Mouse (Mus musculus): ENCODE measurements around the gene Tbc1d22a.

Tbc1d22a gene

DNA sequence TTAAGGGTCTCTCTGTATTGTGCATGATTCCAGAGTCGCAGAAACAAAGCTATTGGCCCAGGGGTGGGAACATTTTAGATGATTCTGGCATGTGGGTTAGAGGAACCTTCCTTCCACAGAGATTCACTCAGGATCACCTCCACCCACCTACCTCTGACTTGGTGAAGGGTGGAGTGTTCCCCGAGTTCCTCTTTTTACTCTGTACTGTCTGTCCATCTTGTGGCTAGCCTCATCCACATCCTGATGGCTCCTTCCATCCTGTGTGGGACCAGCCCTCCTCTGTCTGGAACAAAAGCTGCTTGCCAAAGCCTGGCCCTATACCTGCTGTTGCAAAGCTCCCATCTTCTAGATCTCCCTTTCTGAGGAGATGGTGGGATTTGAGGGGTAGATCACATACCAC is 71.0 kb downstream of the Tbc1d22a start:
- no peak for DNase-seq

DNA sequence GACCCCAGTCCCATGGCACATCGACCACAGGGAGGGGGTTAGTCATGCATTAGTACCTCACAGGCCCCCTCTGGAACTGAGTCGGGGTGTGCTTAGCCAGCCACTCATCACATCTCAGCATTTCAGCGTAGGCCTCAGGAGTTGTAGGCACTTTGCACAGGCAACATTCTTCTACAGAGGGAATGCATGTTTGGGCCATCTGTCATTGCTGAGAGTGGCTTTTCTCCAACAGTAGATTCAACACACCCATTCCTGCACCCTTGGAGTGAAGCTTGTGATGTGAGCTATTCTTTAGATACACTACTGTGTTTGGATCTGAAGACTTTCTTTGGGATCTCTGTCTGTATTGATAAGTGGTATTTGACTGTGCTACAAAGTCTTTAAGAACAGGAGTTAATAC is 75.8 kb downstream of the Tbc1d22a start:
- peak; percentile 39 to 43 for DNase-seq

DNA sequence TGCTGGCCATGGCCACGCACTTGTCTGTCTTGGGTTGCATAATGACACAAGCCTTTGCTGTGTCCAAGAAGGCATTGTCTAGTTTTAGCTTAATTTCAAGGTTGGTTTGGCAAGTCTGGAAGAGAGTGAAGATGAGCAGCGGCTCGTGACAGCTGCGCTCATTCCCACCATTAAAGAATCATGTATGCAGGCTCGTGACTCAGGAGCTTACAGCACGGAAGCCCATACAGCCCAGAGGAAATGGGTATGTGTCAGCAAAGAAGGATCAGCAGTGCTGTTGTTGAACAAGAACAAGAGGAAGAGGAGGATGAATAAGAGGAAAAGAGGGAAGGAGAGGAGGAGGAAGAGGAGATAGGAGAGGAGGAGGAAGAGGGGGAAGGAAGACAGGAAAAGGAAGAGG is 78.0 kb downstream of the Tbc1d22a start:
- DNase-seq = no peak

DNA sequence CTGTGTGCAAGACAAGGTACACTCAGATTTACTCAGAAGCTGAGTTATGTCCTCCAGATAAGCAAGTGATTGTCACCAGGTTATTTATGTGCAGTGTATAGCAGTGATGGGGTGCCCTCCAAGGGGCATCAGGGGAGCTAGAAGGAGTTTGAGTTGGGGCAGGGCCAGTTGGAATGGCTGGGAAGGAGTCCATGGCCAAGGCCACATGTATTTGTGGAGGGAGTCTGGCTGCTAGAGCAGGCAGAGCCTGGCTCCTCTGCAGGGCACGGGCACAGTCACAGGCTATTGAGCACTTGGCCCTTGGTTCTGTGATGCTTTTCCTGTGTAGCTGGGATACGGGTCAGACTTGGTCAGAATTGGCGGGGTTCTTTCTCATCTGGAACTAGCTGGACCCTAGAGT is 80.2 kb downstream of the Tbc1d22a start:
- DNase-seq = no peak

DNA sequence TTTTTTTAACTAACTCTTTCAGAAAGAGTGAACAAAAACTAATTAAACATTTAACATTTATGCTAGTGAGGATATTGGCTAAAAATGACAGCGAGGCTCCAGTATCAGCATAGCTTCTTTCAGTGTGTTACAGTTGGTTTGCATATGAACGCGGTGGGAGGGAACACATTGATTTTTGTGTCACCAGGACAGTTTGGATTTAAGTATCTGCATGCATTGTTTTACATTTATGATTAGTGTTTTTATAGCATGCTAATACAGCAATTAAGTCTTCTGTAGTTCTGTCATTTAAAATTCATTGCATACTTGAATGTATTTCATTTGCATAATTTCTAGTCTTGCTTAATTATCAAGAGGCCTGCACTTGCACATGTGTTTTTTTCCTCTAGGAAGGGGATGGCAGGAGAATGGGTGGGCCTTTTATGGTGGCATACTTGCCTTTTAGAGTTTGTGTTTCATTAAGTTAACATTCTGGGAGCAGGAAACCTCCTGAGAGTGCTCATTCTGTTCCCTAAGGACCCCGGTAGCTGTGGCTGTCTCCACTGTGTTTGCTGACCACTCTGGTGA is 81.5 kb downstream of the Tbc1d22a start:
- DNase-seq = no peak

DNA sequence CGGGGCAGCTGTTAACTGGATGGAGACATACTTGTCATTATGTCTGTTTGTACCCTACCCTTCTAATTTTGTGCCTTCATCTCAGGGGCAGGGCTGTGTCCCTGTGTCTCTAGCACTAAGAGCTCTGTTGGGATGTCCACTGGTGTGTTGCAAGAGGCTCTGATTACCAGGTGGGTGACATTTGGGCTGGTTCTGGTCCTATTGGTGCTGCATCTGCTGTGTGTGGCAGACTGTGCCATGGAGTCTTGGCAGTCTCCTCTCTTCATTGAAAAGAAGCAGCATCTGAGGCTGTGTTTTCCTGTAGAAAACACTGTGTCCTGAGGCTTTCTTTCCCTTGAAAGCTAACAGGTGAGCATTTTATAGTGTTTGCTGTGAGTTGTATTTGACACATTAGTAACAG is 83.0 kb downstream of the Tbc1d22a start:
- DNase-seq = peak; percentile 47 to 58

DNA sequence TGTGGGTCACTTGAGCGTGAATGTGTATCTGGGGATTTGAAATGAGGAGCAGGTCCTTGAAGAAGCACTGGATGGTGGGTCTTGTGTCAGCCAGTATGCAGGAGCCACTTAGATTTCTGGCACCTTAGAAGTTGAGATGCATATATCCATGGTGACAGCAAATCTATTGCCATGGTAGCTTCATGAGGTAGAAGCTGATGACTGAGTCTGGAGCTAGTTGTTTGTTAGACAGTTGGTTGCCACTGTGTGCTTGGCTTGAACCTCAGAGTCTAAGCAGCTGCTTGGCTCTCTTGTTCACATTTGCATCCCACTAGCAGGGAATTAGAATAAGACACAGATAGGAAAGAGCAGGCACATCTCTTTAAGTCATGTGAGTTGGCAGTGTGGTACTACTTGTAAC is 89.6 kb downstream of the Tbc1d22a start:
- no peak for DNase-seq

DNA sequence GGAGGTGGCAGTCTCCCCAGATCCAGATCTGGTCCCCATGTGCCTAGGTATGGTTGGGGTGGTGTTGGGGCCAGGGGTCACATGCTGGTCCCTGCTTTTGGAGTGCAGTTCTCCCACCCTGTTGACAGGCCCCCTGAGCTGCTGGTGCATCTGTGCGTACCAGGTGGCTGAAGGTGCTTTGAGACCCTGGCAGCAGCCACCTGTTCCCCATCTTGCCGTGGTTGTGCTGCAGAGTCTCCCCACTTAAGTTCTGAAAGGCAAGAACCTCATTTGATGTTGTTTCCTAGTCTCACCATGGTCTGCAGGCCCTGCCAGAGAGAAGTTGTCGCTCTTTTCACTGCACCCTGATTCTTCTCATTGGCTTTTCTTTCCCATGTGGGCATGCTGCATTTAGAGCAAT is 90.6 kb downstream of the Tbc1d22a start:
- DNase-seq = no peak

DNA sequence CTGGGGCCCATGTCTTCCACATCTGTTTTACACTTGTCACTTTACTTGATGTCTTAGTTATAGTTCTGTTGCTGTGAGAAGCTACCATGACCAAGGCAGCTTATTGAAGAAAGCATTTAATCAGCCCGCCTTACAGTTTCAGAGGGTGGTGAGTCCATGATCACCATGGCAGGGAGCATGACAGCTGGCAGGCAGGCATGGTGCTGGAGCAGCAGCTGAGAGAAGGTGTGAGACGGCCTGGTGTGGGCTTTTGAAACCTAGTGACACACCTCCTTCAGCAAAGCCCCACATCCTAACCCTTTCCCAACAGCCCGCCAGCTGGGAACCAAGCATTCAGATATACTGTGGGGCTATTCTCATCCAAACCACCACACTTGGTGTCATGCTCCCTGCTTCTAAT is 91.0 kb downstream of the Tbc1d22a start:
- no peak for DNase-seq

DNA sequence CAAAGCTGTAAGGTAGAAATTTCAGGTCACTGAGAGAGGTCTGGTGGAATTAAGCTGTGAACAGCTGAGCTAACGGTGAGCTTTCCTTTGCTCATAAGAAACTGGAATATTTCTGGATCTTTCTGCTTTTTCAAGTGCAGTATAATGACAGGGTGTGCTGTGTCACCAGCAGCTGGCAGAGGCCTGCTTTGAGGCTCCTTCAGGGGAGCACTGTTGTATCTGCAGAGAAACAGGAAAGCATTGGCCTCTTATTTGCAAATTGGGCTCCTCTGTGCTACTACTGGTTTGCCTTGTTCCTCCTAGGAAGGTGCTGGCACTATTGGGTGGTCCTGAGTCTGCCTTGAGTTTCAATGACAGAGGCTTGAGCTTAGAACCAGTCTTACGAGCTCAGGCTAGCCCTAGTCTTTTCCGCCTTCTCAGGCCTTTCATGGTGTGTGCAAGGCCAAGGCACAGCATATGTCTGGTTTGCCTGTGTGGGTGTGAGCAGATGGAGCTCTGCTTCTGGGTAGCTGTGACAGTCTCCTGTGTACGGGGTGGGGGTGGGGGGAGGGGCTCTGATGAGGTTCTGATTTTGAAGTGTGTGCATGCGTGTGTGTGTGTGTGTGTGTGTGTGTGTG is 95.1 kb downstream of the Tbc1d22a start:
- DNase-seq = peak; percentile 44 to 53

DNA sequence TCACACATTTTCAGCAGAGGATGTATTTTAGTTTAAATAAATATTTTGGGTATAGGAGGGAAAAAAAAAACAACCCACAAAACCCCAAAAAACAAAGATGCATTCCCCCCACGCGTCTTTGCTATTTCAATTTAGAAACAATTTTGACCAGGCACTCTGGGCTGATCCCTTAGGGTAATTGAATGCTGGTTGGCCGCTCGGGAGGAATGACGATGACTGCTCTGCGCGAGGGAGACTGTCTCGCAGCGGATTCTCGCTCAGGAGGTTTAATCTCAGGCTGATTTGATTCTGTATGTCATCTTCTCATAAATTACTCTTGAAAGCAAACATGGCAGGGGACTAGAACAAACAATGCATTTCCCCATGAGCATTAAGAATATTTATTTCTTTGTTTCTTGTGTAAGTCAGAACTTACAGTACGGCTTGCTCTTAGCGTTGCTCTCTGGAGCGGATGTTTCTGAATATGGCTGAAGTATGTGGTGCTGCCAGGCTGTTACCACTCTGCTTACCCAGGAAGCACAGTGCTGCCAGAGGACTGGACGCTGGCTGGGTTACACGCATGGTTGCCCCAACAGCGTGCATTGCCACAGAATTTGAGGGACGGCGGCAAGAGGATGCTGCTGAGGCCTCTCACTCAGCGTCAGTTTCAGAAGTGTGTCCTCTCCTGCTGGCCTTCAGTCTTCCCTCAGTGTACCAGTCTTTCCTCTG is 106.7 kb downstream of the Tbc1d22a start:
- DNase-seq = no peak

DNA sequence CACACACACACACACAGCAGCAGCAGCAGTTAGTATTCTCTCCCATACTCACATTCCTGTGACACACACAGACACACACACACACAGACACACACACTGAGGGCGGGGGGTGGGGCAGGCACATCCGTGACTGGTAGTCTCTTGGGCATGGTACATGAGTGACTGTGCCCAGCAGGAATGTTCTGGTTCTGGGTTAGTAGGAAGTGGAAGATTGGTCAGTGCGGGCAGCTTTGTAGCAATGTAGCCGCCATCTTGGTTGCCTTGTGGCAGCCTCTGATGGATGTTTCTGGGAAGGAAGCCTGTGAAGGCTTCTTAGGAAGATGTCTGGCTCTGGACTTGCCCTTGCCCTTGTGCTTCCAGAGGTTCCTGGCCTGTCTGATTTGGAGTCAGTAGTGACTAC is 112.1 kb downstream of the Tbc1d22a start:
- DNase-seq = no peak

DNA sequence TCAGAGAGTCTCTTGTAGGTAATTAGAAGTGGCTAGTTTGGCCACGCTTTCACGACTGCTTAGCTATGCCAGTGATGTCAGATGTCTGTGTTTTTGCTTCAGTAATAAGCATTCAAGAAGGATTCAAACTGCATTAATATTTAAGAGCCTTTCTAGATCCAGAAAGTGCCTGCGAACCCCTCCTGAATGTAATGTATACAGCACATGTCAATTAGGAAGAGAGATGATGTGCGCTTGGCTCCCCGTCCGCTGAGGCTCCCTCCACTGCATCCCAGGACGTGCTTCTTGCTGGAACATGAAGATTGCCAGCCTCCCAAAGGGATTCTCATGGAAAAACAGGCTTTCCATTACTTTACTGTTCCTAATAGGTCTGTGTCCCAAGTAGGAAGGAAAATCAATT is 115.7 kb downstream of the Tbc1d22a start:
- DNase-seq = no peak

DNA sequence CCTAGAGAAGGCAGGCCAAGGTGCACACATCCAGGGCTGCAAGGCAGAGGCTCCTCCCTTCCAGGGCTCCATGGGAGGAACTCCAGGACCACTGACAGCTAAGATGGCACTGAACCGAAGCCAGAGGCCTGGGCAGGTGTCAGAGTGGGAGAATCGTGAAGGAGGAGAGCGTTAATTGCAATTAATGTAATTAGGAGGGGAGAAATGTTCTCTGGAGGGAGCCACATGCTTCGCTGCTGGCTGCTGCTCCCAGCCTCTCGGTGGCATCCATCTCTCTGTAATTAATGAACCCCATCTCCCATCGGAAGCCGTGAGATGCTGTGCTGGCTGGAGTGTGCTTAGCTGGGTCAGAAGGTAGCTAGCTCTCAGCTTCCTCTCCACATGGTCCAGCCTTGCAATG is 116.2 kb downstream of the Tbc1d22a start:
- no peak for DNase-seq

DNA sequence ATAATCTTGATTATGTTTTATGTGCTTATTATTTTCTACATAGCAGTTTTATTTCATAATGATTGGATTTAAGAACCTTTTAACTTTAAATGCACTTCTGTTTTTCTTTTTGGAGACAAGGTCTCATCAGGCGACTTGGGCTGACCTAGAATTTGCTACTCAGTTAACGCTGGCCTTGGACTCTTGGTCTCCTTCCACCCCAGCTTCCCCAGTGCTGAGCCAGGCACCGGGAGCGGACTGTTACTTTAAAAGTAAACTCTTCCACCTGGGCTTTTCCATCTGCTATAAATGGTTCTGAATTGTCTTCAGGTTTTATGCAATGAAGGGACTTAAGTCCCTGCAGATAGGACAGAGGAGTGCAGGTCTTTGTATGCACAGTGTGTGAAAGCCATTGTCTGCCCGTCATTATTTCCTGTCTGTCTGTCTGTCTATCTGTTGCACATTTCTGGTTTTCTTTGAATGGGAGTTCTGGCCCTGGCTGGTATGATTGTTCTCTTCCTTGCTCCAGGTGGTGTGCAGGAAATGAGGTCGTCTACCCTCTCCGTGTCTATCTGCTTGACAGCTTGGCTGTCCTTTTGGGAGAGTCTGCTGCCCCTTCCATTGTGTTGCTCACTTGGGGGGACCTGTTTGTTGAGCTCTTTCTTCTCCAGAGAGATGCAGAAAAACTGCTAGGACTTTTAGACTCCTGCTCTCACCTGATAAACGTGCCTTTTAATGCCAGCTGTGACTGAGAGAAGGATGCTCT is 117.4 kb downstream of the Tbc1d22a start:
- peak in 1 of 2 experiments; percentile 13 for DNase-seq

DNA sequence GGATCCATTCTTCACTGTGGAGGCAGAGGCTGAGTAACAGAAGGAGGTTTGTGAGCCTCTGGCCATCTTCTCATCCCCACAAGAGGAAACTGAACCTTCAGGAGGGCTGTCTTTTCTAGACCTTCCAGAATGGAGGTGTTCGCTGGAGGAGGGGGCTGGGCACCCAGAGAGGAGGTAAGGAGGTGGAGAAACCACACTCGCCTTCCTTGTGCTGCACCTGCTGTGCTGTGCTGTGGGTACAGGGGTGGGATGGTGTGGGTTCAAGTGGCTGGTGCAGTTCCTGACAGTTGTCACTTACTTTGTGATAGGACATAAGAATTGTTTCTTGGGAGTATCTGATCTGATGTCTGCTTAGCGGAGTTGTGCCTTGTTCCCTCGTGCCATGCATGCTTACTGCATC is 118.9 kb downstream of the Tbc1d22a start:
- no peak for DNase-seq

DNA sequence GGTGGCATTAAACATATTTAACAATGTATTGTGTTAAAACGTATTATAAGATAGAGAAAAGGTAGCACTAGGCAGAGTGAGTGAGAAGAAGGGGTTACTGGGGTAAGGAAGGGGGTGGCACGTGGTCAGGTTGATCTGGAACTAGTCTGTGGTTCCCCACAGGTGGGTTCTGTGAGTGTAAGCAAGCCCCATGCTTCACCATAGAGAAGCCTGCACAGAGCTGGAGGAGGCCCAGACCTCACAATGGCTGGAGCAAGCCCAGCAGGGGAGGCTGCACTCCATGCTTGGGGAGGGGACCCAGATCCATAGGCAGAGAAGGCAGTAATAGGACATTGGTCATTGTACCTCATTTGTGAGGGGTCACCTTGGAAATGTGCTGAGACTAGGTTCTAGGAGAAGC is 119.3 kb downstream of the Tbc1d22a start:
- no peak for DNase-seq

DNA sequence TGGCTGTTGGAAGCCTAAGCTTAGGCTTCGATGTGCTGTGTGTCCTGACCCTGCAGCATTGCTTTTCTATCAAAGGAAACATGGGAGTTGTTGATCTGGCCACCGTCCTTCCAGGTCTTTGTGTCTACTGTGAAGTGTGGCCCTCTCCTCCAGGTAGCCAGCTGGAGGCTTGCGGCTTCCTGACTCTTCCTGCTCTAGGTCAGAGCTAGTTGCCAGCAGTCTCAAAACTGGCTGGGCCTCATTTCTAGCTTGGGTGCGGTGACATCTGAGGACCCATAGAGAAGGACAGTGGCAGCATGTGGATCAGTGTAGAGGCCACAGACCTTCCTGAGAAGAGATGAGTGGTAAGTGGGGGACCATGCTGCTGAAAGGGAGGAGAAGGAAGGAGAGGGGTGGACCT is 120.0 kb downstream of the Tbc1d22a start:
- DNase-seq = no peak

DNA sequence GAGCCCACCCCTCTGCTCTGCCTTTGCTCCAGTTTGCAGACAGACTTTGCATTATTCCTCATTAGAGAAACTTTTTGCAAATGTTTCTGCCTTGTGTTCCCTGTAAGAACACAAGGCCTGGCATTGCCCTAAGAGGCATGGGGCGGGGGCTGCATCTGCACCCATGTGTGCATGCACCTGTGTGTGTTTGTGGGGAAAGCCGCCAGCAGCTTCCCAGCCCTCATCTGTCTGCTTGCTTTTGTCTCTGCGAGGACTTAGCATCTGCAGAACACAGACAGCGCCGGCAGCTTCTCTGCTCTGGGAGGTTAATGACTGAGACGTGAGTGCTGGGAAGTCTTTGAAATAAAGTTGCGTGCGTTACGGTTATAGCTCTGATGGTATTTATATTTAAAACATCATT is 120.5 kb downstream of the Tbc1d22a start:
- DNase-seq = no peak

DNA sequence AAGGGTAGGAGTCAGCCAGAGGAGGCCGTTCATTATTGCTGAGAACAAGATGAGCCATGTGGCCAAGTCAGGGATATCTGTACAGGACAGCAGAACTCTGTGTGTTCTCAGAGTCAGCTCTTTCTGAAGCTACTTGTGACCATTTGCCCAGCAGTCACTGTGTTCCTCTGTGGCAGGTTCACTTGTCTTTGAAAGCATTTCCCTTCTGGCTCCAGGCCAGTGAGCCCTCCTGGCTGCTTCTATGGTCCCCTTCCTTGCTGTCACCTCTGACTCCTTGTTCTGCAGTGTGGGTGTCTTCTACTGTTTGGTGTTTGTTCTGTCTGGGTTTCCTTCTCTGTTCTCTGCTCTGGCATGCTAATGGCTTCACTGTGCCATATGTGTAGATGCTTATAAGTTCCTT is 121.5 kb downstream of the Tbc1d22a start:
- DNase-seq = no peak

DNA sequence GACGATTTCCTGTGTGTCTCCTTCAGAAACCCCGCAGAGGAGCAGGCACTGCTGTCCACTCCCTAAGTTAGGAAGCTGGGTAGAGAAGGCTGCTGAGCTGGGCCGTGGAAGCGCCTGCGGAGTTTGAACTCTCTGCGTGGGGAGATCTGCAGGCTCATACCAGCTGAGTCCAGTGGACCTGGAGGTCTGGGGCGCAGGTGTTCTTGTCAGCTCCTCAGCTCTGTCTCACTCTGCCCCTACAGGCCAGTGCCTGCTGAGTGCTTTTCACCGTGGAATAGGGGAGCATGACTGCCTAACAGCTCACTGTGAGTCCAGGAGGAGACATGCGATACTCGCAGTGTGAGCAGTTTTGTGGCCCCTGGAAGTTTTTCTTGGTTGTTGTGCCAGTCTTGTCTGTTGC is 123.5 kb downstream of the Tbc1d22a start:
- DNase-seq = no peak

DNA sequence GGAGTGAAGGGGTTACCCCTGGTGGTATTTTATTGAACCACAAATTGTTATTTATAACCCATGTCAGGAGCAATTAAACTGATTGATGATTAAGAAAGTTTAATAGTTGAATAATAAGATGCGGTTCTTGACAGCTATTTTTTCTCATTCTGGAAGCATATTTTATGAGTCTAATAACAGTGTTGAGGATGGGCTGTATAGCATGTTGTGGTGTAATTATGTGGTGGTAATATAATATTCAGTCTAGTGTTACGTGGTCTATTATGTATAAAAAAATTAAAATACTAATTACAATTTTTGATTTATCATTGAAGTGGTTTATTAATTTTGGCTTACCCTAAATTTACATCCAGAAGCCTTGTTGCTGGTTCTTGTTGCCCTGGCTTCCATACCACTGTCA is 125.5 kb downstream of the Tbc1d22a start:
- no peak for DNase-seq

DNA sequence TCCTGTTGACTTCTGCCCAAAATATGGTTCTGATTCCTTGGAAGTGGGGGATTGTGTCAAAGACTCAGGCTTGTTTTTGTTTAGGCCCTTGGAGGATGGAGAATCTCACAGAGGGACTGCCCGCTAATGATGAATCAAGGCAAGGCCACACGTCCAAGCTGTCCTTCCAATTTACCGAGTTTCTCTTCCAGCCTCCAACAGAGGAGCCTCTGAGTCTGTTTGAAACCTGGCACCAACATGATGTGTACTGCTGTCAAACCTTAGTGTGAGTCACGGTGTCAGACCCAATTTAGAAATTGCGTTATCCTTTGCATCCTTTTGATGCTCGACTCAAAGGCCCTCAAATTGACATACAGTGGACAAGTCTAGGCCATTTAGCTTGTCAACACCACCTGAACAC is 126.5 kb downstream of the Tbc1d22a start:
- DNase-seq = no peak
